Mouse (Mus musculus) liver, embryonic 11.5 days (tissue): ENCODE measurements around the gene Cox7b. TPM values are rescaled to one million over a fixed set of nuclear protein-coding genes. Genes with fewer than 3 reads are reported as not detected.
A peak's percentile ranks its signal among the peaks of the same experiment; 100 is the strongest.
"Not testable (repeated sequence)": the region's sequence is repeated elsewhere in the genome, so short reads cannot be mapped to it uniquely, and the experiment has no call there.

Experiments used
- ATAC-seq: fragments of 200-750 bp; cut with Nextera tagmentation; replicated peaks from 2 replicates; pipeline ENCODE4 v1.8.0; 2017; ENCODE audit warnings: moderate number of reproducible peaks, mild to moderate bottlenecking, moderate TSS enrichment, moderate library complexity; ENCODE audit not compliant: low FRiP score
- DNase-seq: peaks from one replicate; pipeline ENCODE4 v3.0.0-alpha.2; 2017; ENCODE audit warnings: low spot score
- H3K27ac ChIP-seq: fragments of 300-500 bp; sonication (generic); 2 replicates; pipeline ENCODE4 v1.5.1; 2014; ENCODE audit warnings: mild to moderate bottlenecking, low read depth, low read length, control low read depth
- H3K27me3 ChIP-seq: fragments of 300-500 bp; sonication (generic); replicated peaks from 2 replicates; pipeline ENCODE4 v1.6.1; 2014; ENCODE audit warnings: low read length, mixed read lengths; ENCODE audit not compliant: control insufficient read depth, insufficient read depth
- H3K36me3 ChIP-seq: fragments of 300-500 bp; sonication (generic); 2 replicates; pipeline ENCODE4 v1.6.1; 2014; ENCODE audit warnings: mild to moderate bottlenecking, low read length, moderate library complexity, mixed read lengths; ENCODE audit not compliant: control insufficient read depth, insufficient read depth
- H3K4me1 ChIP-seq: fragments of 300-500 bp; sonication (generic); replicated peaks from 2 replicates; pipeline ENCODE4 v1.6.1; 2014; ENCODE audit warnings: low read length, mixed read lengths; ENCODE audit not compliant: control insufficient read depth, insufficient read depth
- H3K4me2 ChIP-seq: fragments of 300-500 bp; sonication (generic); 2 replicates; pipeline ENCODE4 v1.6.1; 2014; ENCODE audit warnings: mild to moderate bottlenecking, control low read depth, moderate library complexity
- H3K4me3 ChIP-seq: fragments of 300-500 bp; sonication (generic); 2 replicates; pipeline ENCODE4 v1.5.1; 2014; ENCODE audit warnings: low read depth, low read length, control low read depth
- H3K9ac ChIP-seq: fragments of 300-500 bp; sonication (generic); 2 replicates; pipeline ENCODE4 v1.6.1; 2014; ENCODE audit warnings: low read depth, low read length, control low read depth
- H3K9me3 ChIP-seq: fragments of 300-500 bp; sonication (generic); 2 replicates; pipeline ENCODE4 v1.6.1; 2016; ENCODE audit warnings: low read length, inconsistent platforms, mixed read lengths; ENCODE audit not compliant: control insufficient read depth
- WGBS: fragments of 180-500 bp; shearing (Covaris S2); extraction: QIAGEN DNeasy Blood & Tissue Kit; methylation state at CpG from one replicate; pipeline ENCODE4 v1.1.7; 2014; 5-methylcytosine and 5-hydroxymethylcytosine counted together
- polyA plus RNA-seq: library from polyadenylated mRNA; unstranded; fragments of >200 nt; fragmentation: Nextera tagmentation; extraction: Ambion mirVana; gene quantifications from 2 replicates; pipeline ENCODE4 v1.2.1, GENCODE M21; 2014

Gene Cox7b
- 433 and 493 TPM in 2 replicates for polyA plus RNA-seq

DNA sequence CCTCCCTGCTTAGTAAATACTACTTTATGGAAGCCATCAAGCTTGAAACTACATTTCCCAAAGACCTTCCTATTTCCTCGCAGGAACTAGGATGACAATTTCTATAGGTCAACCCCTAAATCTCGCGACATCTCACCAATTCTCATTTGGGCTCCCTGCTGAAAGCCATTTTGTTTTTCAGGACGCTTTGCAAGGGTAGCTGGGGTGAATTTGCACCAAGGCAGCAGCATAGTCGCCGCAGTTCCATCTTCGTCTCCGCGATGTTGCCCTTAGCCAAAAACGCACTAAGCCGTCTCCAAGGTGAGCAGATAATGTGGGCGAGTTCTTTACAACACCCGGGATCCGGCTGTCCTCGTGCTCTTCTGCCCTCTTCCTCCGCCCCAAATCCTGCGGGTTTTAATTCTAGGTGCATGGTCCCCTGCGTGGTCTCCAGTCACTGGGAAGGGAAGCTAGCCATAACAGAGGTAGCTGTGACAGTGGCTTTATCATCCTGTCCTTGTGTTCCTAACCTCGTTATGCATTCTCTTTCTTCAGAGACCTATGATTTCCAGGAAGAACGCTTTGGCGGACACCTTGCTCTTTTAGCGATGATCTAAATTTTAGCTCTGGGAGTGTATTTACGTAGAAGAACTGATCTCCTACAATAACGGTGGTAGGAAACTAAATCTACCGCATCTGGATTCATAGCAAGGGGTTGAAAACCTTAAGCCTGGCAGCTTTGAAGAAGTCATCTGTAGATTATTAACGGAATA, at the start of gene Cox7b:
Gene Cox7b (plus strand): TSS at position 130 of the 752 bp plus-strand sequence.
- no peaks in the 10 kb centered on the region for H3K9me3 ChIP-seq
- 12% methylated on average over 26 of the region's 26 CpGs for WGBS
- peak within 1 kb of the TSS; percentile 54 for H3K4me2 ChIP-seq
- ATAC-seq, result peak; percentile 37; the same call in 1 of the 2 replicates
- peak within 1 kb of the TSS; percentile 68 for H3K27ac ChIP-seq
- H3K9ac ChIP-seq, result peak within 1 kb of the TSS; percentile 76
- H3K27me3 ChIP-seq, result no peaks in the 10 kb centered on the region
- peak within 1 kb of the TSS; percentile 68 for H3K4me3 ChIP-seq
- H3K4me1 ChIP-seq, result no peaks in the 10 kb centered on the region
- DNase-seq, result peak; percentile 54
- peaks cover 3% of the 10 kb centered on the region; the same call in 1 of the 2 replicates for H3K36me3 ChIP-seq

DNA sequence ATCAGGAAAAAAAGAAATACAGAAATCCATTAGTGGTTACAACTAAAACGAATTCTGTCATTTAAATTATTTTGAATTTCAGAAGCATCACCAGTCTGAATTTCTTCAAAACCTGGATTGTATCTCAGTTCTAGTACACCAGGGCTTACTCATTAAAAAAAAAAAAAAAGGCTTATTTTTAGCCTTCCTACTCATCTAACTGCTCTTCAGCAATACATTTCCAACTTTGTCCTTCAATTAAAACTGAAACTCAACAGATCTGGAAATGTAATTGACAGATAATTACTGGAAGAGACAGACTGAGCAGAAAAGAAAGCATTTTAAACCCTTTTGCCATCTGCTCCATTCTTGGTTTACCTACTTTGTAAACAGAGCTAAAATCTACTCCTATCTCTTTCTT, 13.9 kb upstream of the Cox7b start:
- H3K4me3 ChIP-seq, result no peak overlapping the region
- no peaks in the 10 kb centered on the region for H3K4me1 ChIP-seq
- no peak overlapping the region for H3K27ac ChIP-seq
- DNase-seq, result no peak
- no peaks in the 10 kb centered on the region for H3K9me3 ChIP-seq
- no peak overlapping the region for H3K9ac ChIP-seq
- no peak overlapping the region for H3K4me2 ChIP-seq
- no peaks in the 10 kb centered on the region for H3K27me3 ChIP-seq
- H3K36me3 ChIP-seq, result no peaks in the 10 kb centered on the region
- 62% methylated on average over 1 of the region's 1 CpGs for WGBS
- no peak for ATAC-seq

DNA sequence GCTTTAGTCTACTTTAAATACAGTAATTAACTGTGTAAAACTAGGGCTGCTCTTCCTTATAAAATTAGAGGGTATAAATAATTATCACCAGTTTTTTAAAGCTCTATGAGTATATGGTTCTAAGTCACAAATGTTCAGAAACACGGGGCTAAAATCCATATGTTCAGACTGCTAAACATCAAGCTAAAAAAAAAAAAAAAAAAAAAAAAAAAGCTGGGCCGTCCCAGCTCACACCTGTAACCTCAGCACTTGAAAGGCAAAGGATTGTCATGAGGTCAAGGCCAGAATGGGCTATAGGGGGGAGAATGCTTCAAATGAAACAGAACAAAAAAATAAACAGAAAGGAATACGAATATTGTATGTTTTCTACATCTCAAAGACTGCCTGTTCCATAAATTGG, 4.7 kb upstream of the Cox7b start:
- no peaks in the 10 kb centered on the region for H3K36me3 ChIP-seq
- WGBS, result 20% methylated on average over 3 of the region's 3 CpGs
- H3K9ac ChIP-seq, result peak overlapping the region; percentile 76
- no peak overlapping the region for H3K27ac ChIP-seq
- H3K9me3 ChIP-seq, result no peaks in the 10 kb centered on the region
- H3K27me3 ChIP-seq, result no peaks in the 10 kb centered on the region
- peak overlapping the region; percentile 62 for H3K4me3 ChIP-seq
- ATAC-seq (no peak), DNase-seq (no peak)
- peaks cover 2% of the 10 kb centered on the region; the same call in 1 of the 2 replicates for H3K4me1 ChIP-seq
- peak overlapping the region; percentile 60 for H3K4me2 ChIP-seq

DNA sequence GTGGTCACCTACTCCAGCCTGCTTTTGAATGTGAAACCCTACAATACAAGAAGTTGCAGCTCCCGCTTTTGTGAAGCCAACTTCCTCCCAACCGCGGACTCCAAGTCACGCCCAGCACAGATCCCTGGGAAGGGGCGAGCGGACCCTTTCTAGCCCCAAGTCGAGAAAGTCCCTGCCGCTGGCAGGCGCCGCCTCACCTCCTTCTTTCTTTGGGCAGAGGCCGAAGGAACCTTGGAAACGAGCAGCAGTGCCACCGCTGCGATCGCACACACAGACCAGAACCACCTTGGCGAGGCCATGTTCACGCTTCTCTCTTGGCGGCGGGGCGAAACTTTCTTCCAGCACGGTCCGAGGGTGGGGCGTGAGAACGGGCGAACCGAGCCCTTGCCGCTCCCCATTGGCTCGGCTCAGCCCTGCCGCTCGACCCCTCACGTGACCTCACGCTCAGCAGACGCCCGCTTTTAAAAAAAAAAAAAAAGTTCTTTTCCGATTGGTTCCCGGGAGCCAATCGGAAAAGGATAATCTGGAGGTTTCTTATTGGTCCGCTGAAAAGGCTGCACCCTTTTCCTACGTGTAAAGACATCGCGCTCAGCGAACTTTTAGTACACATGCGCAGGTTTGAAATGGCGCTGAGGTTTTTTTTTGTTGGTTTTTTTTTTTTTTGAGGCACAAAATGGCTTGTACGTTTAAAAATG, 3.9 kb upstream of the Cox7b start, which contains the start of gene Magt1:
Gene Magt1 (minus strand): TSS at position 442 of the 695 bp plus-strand sequence.
- Histone ChIP-seq H3K36me3 (no peaks in the 10 kb centered on the region), H3K4me1 (peaks cover 2% of the 10 kb centered on the region; the same call in 1 of the 2 replicates), H3K4me3 (peak within 1 kb of the TSS; percentile 62), H3K4me2 (peak within 1 kb of the TSS; percentile 67), H3K9ac (peak within 1 kb of the TSS; percentile 76), H3K27me3 (no peaks in the 10 kb centered on the region), H3K27ac (peak within 1 kb of the TSS; percentile 84), H3K9me3 (no peaks in the 10 kb centered on the region)
- peak; percentile 94 for ATAC-seq
- 14% methylated on average over 45 of the region's 45 CpGs for WGBS
- DNase-seq, result peak; percentile 77

DNA sequence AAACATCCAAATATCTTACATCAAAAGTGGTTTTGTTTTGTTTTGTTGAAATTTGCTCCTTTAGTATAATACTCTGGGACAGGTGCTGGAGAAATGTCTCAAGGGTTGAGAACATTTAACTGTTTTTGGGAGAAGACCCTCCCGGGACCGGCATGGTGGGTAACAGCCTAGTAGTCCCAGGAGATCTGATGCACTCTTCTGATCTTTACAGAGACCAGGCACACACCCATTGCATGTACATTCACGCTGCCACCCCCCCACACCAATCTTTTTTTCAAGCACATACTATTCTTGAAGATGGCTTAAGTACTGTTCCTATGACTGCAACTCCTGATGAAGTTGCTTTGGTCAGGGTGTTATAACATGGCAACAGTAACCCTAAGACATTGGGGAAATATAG, 2.9 kb upstream of the Cox7b start:
- 59% methylated on average over 3 of the region's 3 CpGs for WGBS
- Histone ChIP-seq H3K4me3 (peak overlapping the region; percentile 43; the same call in 1 of the 2 replicates), H3K27ac (peak overlapping the region; percentile 71; the same call in 1 of the 2 replicates), H3K4me2 (peak overlapping the region; percentile 67), H3K4me1 (peaks cover 2% of the 10 kb centered on the region; the same call in 1 of the 2 replicates), H3K36me3 (no peaks in the 10 kb centered on the region), H3K27me3 (no peaks in the 10 kb centered on the region), H3K9ac (peak overlapping the region; percentile 60), H3K9me3 (no peaks in the 10 kb centered on the region)
- no peak for ATAC-seq
- no peak for DNase-seq

DNA sequence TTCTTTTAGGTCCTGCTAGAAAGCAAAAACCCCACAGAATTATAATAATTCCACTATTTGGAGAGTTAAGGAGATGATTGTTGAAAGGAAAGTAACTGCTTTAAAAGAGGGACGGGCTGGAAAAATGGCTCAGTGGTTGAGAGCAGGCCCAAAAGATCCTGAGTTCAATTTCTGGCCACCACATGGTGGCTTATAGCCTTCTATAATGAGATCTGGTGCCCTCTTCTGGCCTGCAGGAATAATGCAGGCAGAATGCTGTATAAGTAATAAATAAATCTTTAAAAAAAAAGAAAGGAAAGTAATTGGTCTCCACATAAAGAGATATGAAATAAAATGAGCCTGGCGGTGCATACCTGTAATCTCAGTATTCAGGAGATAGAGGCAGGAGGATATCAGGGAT, 2.3 kb upstream of the Cox7b start:
- WGBS, result 27% methylated on average over 2 of the region's 2 CpGs
- Histone ChIP-seq H3K4me3 (no peak overlapping the region), H3K4me1 (peaks cover 2% of the 10 kb centered on the region; the same call in 1 of the 2 replicates), H3K4me2 (no peak overlapping the region), H3K27ac (no peak overlapping the region), H3K27me3 (no peaks in the 10 kb centered on the region), H3K36me3 (no peaks in the 10 kb centered on the region), H3K9ac (no peak overlapping the region), H3K9me3 (no peaks in the 10 kb centered on the region)
- no peak for ATAC-seq
- no peak for DNase-seq

DNA sequence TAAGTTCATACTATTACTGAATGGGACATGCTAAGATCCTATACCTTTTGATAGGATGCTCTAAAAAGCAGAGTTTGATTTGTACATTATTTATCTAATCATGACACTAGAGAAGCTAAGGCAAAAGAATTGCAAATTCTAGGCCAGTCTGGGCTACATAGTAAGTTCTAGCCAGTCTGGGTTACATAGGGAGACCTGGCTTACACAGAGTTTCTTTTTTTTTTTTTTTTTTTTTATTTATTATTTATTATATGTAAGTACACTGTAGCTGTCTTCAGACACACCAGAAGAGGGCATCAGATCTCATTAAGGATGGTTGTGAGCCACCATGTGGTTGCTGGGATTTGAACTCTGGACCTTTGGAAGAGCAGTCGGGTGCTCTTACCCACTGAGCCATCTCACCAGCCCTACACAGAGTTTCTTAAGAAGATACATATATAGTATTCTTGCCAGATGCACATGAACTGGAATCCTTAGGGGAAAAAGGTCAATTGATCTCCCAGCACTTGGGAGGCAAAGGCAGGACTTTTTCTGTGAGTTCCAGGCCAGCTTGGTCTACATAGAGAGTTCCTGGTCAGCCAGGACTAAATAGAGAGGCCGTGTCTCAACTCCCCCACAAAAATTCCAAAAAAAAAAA, 641 bp upstream of the Cox7b start:
- not testable (repeated sequence) for H3K36me3 ChIP-seq, DNase-seq, H3K4me3 ChIP-seq, H3K27me3 ChIP-seq, H3K9ac ChIP-seq, ATAC-seq, H3K9me3 ChIP-seq, H3K4me1 ChIP-seq
- peak overlapping the region; percentile 48 for H3K4me2 ChIP-seq
- H3K27ac ChIP-seq, result peak overlapping the region; percentile 68; the same call in 1 of the 2 replicates
- WGBS, result 65% methylated on average over 2 of the region's 2 CpGs

DNA sequence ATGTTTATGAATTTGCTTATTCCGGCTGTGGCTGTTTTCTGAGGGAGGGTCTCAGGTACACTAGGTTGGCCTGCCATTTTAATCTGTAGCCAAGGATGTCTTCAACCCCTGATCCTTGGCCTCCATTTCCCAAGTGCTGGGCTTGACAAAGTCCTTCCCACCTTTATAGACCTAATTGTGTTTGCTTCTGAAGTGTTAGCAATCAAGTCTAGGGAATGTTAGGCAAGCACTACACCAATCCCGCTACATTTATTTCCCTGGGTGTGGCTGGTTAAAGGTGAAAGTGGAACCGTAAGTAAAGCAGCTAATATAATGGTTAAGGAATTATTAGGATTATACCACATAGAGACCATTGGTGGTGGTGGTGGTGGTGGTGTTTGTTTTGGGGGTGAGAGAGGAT, 1.6 kb downstream of the Cox7b start:
- Histone ChIP-seq H3K27me3 (no peaks in the 10 kb centered on the region), H3K4me1 (no peaks in the 10 kb centered on the region), H3K9me3 (no peaks in the 10 kb centered on the region), H3K9ac (peak overlapping the region; percentile 43), H3K4me2 (peak overlapping the region; percentile 54), H3K4me3 (peak overlapping the region; percentile 68), H3K36me3 (peaks cover 3% of the 10 kb centered on the region; the same call in 1 of the 2 replicates), H3K27ac (no peak overlapping the region)
- DNase-seq (no peak), ATAC-seq (no peak)
- WGBS, result 80% methylated on average over 3 of the region's 3 CpGs
